Mouse (Mus musculus) lung, adult 2 months (tissue): ENCODE data around the gene Rce1.

Experiments used
- CTCF ChIP-seq: fragments of 200-500 bp; IDR thresholded peaks from 2 replicates; pipeline ENCODE4 v1.5.1; 2011; ENCODE audit warnings: mild to moderate bottlenecking, low read length, control low read depth; ENCODE audit not compliant: insufficient read depth
- POLR2A ChIP-seq: fragments of 200-500 bp; IDR thresholded peaks from 2 replicates; pipeline ENCODE4 v1.6.1; 2011; ENCODE audit warnings: low read depth, mild to moderate bottlenecking, control low read depth, low read length, borderline replicate concordance; ENCODE audit errors: extremely low read depth

GRCm38 (mm10) chr19:4588430-4588829 is 37.0 kb downstream of the Rce1 start:
- no peak for TF ChIP-seq POLR2A
- no peak for TF ChIP-seq CTCF
